8 mouse cellular contexts compared by ENCODE assay signal in the genomic region with DNA sequence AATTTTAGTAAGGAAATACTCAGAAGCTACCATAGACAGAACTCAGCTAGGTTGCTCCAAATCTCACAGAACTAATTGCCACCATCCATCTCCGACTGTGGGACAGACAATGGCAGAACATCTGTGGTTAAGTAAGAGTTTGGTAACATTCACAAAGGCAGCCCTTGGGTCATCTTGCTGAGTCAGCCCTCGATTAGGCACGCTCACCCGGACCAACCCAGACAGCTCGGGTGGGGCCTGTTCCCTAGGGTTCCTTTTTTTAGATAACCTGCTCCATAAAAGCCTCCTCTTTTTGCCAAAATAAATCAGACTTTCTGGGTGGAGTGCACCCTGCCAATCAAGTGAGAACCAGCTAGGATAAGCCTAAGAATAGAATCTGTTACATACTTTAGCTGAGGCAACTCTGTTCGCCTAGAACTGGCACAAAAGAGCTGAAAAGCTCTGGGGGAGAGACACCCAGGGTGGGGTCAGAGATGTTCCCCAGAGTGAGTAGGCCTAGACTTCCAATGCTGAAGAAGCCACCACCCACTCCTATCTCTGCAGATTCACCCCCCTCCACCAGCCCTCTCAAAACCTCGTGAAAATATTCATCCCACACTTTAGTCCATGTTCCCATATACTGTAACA. TPM values are rescaled to one million over a fixed set of nuclear protein-coding genes. Genes with fewer than 3 reads are reported as not detected.
A peak's percentile ranks its signal among the peaks of the same experiment; 100 is the strongest.
DNase-seq lines count a peak whose midpoint lies in the region; ATAC-seq and TF ChIP-seq lines count a peak whose summit lies in the region.

No protein-coding gene starts in this region.

- DNase-seq in cerebellum, adult 18-20 months: no peak
- no peak for DNase-seq in cerebellum, postnatal 36 days
- no peak for DNase-seq in ovary, postnatal 10 days (ENCODE audit: low spot score)

- no peaks in the 10 kb centered on the region for H3K9me3 ChIP-seq in neural tube, embryonic 12.5 days
- no peaks in the 10 kb centered on the region for H3K9me3 ChIP-seq in neural tube, embryonic 15.5 days (replicated peaks)
- H3K9me3 ChIP-seq in heart, embryonic 15.5 days (replicated peaks): no peaks in the 10 kb centered on the region

- WGBS in neural tube, embryonic 12.5 days: 29% methylated on average over 7 of the region's 7 CpGs
- WGBS in neural tube, embryonic 15.5 days: 32% methylated on average over 7 of the region's 7 CpGs
- 21% methylated on average over 7 of the region's 7 CpGs for WGBS in heart, embryonic 15.5 days

- peaks cover 6% of the 10 kb centered on the region; the same call in 1 of the 2 replicates for H3K4me1 ChIP-seq in neural tube, embryonic 12.5 days
- peaks cover 20% of the 10 kb centered on the region for H3K4me1 ChIP-seq in neural tube, embryonic 15.5 days
- peaks cover 37% of the 10 kb centered on the region for H3K4me1 ChIP-seq in bone marrow macrophage, adult 2 months (ENCODE audit: control insufficient read depth, insufficient read depth, low read length)
- H3K4me1 ChIP-seq in heart, embryonic 15.5 days (replicated peaks): peaks cover 78% of the 10 kb centered on the region

- ATAC-seq in neural tube, embryonic 12.5 days (ENCODE audit: low FRiP score, low read depth): peak; percentile 67
- ATAC-seq in neural tube, embryonic 15.5 days (ENCODE audit: low FRiP score): no peak
- ATAC-seq in heart, embryonic 15.5 days (replicated peaks; ENCODE audit: insufficient number of reproducible peaks, insufficient read depth, low FRiP score, low read depth): peak; percentile 36
- ATAC-seq in megakaryocyte, adult 5-6 weeks (ENCODE audit: poor library complexity, severe bottlenecking): peak; percentile 99

- no peak for TF ChIP-seq CTCF in bone marrow macrophage, adult 2 months (IDR thresholded peaks at IDR 0.05; ENCODE audit: low read depth, low read length)

- H3K27ac ChIP-seq in neural tube, embryonic 12.5 days: no peak overlapping the region
- no peak overlapping the region for H3K27ac ChIP-seq in neural tube, embryonic 15.5 days (replicated peaks)
- peak overlapping the region; percentile 51 for H3K27ac ChIP-seq in bone marrow macrophage, adult 2 months (ENCODE audit: insufficient read depth, low read depth, low read length)
- peak overlapping the region; percentile 79 for H3K27ac ChIP-seq in heart, embryonic 15.5 days

- no peaks in the 10 kb centered on the region for H3K36me3 ChIP-seq in neural tube, embryonic 12.5 days
- H3K36me3 ChIP-seq in neural tube, embryonic 15.5 days: no peaks in the 10 kb centered on the region
- no peaks in the 10 kb centered on the region for H3K36me3 ChIP-seq in heart, embryonic 15.5 days

- no peak overlapping the region for H3K4me2 ChIP-seq in neural tube, embryonic 12.5 days (replicated peaks)
- H3K4me2 ChIP-seq in neural tube, embryonic 15.5 days: no peak overlapping the region
- peak overlapping the region; percentile 5; the same call in 1 of the 2 replicates for H3K4me2 ChIP-seq in heart, embryonic 15.5 days

- no peak for TF ChIP-seq POLR2A in bone marrow macrophage, adult 2 months (IDR thresholded peaks at IDR 0.05; ENCODE audit: borderline replicate concordance, low read depth, low read length)

- no peak overlapping the region for H3K9ac ChIP-seq in neural tube, embryonic 12.5 days
- no peak overlapping the region for H3K9ac ChIP-seq in neural tube, embryonic 15.5 days (replicated peaks)
- no peak overlapping the region for H3K9ac ChIP-seq in heart, embryonic 15.5 days

- H3K4me3 ChIP-seq in neural tube, embryonic 12.5 days: no peak overlapping the region
- H3K4me3 ChIP-seq in neural tube, embryonic 15.5 days (replicated peaks): no peak overlapping the region
- no peak overlapping the region for H3K4me3 ChIP-seq in bone marrow macrophage, adult 2 months (ENCODE audit: insufficient read depth, low read length)
- no peak overlapping the region for H3K4me3 ChIP-seq in heart, embryonic 15.5 days

- no peaks in the 10 kb centered on the region for H3K27me3 ChIP-seq in neural tube, embryonic 12.5 days (replicated peaks)
- no peaks in the 10 kb centered on the region for H3K27me3 ChIP-seq in neural tube, embryonic 15.5 days (replicated peaks)
- H3K27me3 ChIP-seq in heart, embryonic 15.5 days: no peaks in the 10 kb centered on the region

RNA-seq across cellular contexts. Expression of gene Fndc3b, which starts 54.2 kb away (rescaled TPM):
- polyA plus RNA-seq in neural tube, embryonic 12.5 days (2016; fragmentation: Nextera tagmentation; extraction: Ambion mirVana): 14.4 and 16.0 TPM in 2 replicates
- 8.2 and 9.9 TPM in 2 replicates for polyA plus RNA-seq in neural tube, embryonic 15.5 days (2015; fragmentation: Nextera tagmentation; extraction: Ambion mirVana)
- 30.8 and 33.8 TPM in 2 replicates for polyA plus RNA-seq in bone marrow macrophage, adult 2 months (2012; ENCODE audit: insufficient read depth, insufficient read length, missing spikeins)
- 24.0 and 27.8 TPM in 2 replicates for polyA plus RNA-seq in heart, embryonic 15.5 days (2015; fragmentation: Nextera tagmentation; extraction: Ambion mirVana)
- total RNA-seq in megakaryocyte, adult 5-6 weeks (2015): 23.6 and 29.8 TPM in 2 replicates
- total RNA-seq in megakaryocyte, adult 5-6 weeks (2017): 13.0 and 13.9 TPM in 2 replicates

Comparison
In these comparisons a context has a peak if more than half of its experiments do, and no peak if none do; other contexts are left out.
1. H3K27ac ChIP-seq: peak in bone marrow macrophage, adult 2 months (single experiment) and heart, embryonic 15.5 days (single experiment); none in neural tube, embryonic 12.5 days (single experiment) and neural tube, embryonic 15.5 days (single experiment).